Mouse (Mus musculus): Measurements from ENCODE around the gene Rpl15. TPM values are rescaled to one million over a fixed set of nuclear protein-coding genes. Genes with fewer than 3 reads are reported as not detected.
"Not testable (repeated sequence)": the region's sequence is repeated elsewhere in the genome, so short reads cannot be mapped to it uniquely, and the experiment has no call there.

Gene Rpl15
- polyA plus RNA-seq, 1 experiment from 2014 or later, result 273 TPM

DNA sequence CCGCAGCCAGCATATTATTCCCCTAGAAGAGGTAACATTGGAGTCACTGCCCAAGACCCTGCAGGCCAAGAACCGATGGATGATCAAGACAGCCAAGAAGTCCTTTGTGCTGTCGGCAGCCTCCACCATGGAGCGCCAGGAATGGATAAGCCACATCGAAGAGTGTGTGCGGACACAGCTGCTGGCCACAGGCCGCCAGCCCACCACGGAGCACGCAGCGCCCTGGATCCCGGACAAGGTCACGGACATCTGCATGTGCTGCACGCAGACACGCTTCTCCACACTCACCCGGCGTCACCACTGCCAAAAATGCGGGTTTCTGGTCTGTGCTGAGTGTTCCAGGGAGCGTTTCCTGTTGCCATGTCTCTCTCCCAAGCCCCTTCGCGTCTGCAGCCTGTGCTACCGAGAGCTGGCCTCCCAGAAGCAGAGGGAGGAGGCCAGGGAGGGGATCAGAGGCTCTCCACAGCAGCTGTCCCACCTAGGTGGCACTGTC is 28.5 kb downstream of the Rpl15 start:
- TF ChIP-seq CTCF (IDR thresholded peaks at IDR 0.05), result no peak
- no peaks in the 10 kb centered on the region for H3K27me3 ChIP-seq
- ChIA-PET POLR2A (no interaction called here), CTCF (interaction anchor here (1.2 to 1.4 kb wide), 2 partner anchors 9 to 58 kb away, joined by 3 to 4 read pairs; no protein-coding TSS in a partner anchor)
- DNase-seq (ENCODE audit: low read depth, low spot score), result no peak
- in situ Hi-C loops (cut with MboI; ENCODE audit: low pct_unique_long_range_greater_than_20kb), result no loop called here
- no peak for ATAC-seq

DNA sequence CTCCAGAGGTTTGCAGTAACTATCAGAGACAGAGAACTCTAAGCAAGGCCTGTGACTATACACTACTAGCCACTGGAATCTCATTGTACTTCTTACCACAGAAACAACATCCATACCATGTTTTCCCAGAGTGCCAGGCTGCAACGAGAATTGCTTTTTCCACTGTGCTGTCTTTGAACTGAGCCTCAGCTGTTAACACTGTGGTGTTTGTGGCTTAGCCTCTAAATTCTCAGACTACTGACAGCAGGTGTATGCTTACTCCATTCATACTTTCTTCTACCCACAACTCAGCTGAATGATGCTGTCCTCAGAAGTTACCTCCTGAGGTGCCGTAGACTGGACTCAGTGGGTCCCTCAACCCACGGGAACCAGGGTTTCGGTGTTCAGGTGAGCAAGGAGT is 29.4 kb downstream of the Rpl15 start:
- H3K27me3 ChIP-seq, result no peaks in the 10 kb centered on the region
- ChIA-PET POLR2A (no interaction called here), CTCF (no interaction called here)
- TF ChIP-seq CTCF (IDR thresholded peaks at IDR 0.05), result no peak
- DNase-seq (ENCODE audit: low read depth, low spot score) (no peak), ATAC-seq (no peak)
- in situ Hi-C loops (cut with MboI; ENCODE audit: low pct_unique_long_range_greater_than_20kb), result no loop called here

DNA sequence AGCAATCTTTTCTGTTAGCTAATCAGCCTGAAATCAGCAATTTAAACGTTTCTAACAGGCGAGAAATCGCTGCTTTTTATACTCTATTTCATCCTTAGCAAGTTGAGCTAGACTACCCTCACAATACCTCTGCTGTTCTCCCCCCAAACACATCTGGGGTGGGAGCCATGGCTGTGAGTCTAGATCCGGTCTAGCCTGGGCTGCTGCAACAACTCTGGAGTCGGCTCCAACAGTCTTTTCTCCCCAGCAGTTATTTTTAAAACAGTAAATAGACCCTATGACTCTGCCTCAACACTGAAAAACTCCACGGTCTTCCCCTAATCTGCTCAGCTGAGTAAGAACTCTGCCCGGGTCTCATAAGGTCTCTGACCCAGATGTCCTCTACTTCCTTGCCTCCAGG is 31.1 kb downstream of the Rpl15 start:
- no peak for TF ChIP-seq CTCF (IDR thresholded peaks at IDR 0.05)
- POLR2A ChIA-PET, result no interaction called here
- CTCF ChIA-PET, result interaction anchor here (0.7 to 1.0 kb wide), 2 partner anchors 22 to 38 kb away, joined by 3 read pairs; no protein-coding TSS in a partner anchor
- in situ Hi-C loops (cut with MboI; ENCODE audit: low pct_unique_long_range_greater_than_20kb), result no loop called here
- no peaks in the 10 kb centered on the region for H3K27me3 ChIP-seq
- no peak for DNase-seq (ENCODE audit: low read depth, low spot score)
- ATAC-seq, result no peak

DNA sequence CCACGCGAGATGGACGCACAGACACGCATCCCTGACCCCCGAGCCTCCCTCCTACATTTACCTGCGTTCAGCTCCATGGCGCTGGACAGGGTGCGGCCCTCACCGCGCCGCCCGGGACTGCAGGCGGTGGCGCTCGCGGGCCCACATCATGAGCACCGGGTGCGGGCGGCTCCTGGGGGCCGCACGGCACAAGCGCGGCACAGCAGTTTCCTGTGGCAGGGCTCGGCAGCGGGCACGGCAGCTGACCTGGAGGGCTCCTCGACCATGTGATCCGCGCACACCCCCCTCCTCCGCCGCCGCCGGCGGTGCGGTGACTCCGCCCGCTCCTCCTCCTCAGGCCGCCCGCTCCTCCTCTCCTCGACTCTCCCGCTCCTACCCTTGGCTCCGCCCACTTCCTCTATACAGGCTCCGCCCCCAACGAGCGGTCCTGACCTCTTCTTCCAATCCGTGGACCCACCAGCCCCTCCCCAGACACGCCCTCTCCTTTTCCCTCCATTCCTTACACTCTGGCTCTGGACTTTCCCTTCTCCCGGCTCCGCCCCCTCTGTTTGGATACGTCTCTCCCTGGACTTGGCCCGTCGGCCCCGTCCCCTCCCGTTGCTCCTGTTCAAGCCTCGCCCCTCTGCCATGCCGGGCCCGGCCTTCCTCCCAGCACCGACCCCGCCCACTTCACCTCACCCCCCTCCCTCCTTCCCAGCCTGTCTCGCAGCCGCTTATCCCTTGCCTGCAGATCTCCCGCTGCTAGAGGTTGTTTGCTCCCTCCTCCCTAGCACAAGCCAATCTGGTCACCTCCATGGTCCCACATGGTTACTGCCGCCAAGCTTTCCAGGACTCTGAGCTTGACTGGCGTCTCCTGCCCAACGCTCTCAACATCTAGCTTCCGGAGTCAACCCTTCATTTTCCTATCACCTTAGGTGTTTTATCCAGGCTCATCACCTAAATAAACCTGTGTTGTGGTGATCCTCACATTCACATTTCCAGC is 32.1 kb downstream of the Rpl15 start, which contains the start of gene Nr1d2:
Gene Nr1d2 (minus strand): TSS at position 378 of the 982 bp plus-strand sequence.
- ChIA-PET POLR2A (no interaction called here), CTCF (no interaction called here)
- no peak for TF ChIP-seq CTCF (IDR thresholded peaks at IDR 0.05)
- DNase-seq (ENCODE audit: low read depth, low spot score) (peak; percentile 96), ATAC-seq (peak; percentile 91)
- in situ Hi-C loops (cut with MboI; ENCODE audit: low pct_unique_long_range_greater_than_20kb), result no loop called here
- no peaks in the 10 kb centered on the region for H3K27me3 ChIP-seq

DNA sequence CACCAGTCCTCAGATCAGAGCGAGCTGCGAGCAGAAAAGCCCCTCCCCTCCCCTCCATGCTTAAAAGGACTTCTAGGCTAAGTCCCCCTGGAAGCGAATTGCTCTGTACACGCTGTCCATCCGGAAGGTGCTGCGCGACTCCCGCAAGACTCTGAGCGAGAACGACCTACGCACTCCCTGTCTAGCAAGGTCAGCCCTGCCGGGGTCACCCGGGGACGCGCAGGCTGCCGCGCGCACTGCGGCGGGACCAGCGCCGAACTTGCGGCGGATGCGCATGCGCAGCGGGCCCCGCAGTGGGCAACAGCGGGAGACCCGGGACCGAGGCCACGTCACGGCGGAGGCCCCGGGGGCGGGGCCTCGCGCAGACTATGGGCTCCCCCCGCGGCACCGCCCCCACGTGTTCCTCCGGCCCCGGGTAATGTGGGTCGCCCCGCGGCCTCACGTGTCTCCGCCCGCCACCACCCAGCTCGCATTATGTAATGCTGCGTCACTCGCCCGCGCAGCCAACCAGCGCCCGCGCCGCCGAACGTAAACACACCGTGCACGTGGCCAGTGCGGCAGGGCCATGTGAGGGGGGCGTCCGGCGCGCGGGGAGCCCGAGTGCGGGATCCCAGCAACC is 33.0 kb downstream of the Rpl15 start:
- ChIA-PET POLR2A (no interaction called here), CTCF (no interaction called here)
- no peaks in the 10 kb centered on the region for H3K27me3 ChIP-seq
- peak; percentile 28 for ATAC-seq
- peak; percentile 65 for DNase-seq (ENCODE audit: low read depth, low spot score)
- no peak for TF ChIP-seq CTCF (IDR thresholded peaks at IDR 0.05)
- in situ Hi-C loops (cut with MboI; ENCODE audit: low pct_unique_long_range_greater_than_20kb), result no loop called here

DNA sequence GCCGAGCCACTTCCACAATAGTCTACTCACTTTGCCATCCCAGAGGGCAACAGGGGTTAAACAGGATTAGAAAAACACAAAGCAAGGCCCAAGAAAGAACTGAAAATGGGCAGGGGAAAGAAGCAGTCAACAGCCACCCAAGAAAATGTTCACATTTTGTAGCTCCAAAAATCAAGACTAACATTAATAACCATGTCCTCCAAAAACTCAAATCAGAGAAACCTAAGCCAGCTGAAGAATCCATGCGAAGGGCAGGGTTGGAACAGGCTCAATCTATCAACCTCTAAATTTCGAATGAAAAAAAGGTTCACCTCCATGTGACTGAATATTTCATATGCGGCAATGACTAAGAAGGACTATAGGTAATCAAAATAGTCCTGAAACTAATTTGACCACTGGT is 33.8 kb downstream of the Rpl15 start:
- H3K27me3 ChIP-seq, result no peaks in the 10 kb centered on the region
- POLR2A ChIA-PET, result no interaction called here

DNA sequence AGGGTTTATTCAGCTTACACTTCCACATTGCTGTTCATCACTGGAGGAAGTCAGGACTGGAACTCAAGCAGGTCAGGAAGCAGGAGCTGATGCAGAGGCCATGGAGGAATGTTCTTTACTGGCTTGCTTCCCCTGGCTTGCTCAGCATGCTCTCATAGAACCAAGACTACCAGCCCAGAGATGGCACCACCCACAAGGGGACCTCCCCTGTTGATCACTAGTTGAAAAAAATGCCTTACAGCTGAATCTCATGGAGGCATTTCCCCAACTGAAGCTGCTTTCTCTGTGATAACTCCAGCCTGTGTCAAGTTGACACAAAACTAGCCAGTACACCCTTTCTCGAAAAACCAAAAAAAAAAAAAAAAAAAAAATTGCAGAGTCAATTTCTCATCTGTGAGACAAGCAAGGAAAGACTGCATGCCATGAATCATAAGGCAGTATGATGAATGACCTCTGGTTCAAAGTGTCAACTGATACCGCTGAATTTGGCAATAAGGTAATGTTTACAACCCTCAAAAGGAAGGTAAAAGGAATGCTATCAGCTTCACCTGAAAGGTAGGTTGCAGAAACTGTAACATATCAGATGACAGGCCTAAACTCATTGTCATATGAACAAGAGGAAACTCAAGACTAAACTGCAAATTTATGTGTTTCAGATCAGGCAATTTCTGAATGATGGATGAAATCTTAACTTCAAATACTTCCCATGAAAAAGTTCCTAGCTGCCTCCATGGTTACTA is 34.5 kb downstream of the Rpl15 start:
- in situ Hi-C loops (cut with MboI; ENCODE audit: low pct_unique_long_range_greater_than_20kb); ATAC-seq; DNase-seq (ENCODE audit: low read depth, low spot score); POLR2A ChIA-PET; H3K27me3 ChIP-seq: not testable (repeated sequence)
- CTCF ChIA-PET, result interaction anchor here (0.7 to 1.5 kb wide), 3 partner anchors 16 to 271 kb away, joined by 3 to 4 read pairs (median 3); no protein-coding TSS in a partner anchor

More for the DNA sequence above, 33.8 kb downstream of the Rpl15 start:
- TF ChIP-seq CTCF (IDR thresholded peaks at IDR 0.05), result no peak
- CTCF ChIA-PET, result interaction anchor here (1.4 to 1.5 kb wide), 2 partner anchors 17 to 44 kb away, joined by 3 to 4 read pairs; no protein-coding TSS in a partner anchor
- ATAC-seq (no peak), DNase-seq (ENCODE audit: low read depth, low spot score) (no peak)
- in situ Hi-C loops (cut with MboI; ENCODE audit: low pct_unique_long_range_greater_than_20kb), result no loop called here

DNA sequence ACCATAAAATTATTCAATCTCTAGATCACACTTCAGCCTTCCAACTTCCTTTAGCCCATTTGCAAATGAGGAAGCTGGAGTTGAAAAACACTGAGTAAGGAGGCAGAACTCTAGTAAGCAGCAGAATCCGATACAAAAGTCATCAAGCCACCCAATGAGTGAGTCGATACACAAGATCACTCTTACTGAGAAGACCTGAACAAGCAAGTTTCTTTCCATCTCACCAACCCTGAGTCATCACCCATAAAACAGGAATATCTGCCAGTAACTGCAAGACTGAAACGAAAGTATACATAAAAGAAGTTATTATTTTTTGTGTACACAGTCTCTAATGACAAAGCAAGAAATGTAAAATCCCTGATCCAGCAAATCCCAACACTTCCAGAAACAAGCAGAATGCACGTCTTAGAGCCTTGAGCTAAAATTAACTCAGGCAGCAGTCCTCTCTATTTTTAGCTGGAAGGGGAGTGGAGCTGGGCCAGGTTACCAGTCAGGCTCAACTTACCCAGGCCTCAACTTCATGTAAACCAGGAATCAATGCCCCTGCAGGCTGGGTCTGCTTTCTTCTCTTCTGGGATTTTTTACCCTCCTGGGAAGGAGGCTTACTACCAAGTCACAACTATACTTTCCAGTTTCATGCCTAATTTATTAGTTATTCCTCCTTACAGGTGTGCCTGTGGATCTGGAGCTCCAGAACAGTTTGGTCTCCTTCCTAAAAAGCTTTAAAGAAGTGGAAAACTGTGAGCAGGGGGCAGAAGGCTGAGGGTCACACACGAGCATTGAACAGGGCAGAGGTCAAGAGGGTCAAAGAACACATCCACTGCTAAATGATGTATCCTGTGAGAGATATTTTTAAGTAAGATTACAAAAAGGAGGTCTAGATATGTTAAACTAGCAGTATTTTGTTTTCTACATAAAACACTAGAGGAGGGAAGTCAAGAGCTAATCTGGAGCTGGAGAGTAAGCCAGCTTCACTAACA is 36.9 kb downstream of the Rpl15 start:
- CTCF ChIA-PET, result interaction anchor here (0.8 to 1.4 kb wide), 3 partner anchors 9 to 11 kb away, joined by 3 to 4 read pairs (median 3); no protein-coding TSS in a partner anchor
- peak; percentile 32 for ATAC-seq
- no peaks in the 10 kb centered on the region for H3K27me3 ChIP-seq
- TF ChIP-seq CTCF (IDR thresholded peaks at IDR 0.05), result no peak
- in situ Hi-C loops (cut with MboI; ENCODE audit: low pct_unique_long_range_greater_than_20kb), result no loop called here
- POLR2A ChIA-PET, result no interaction called here
- DNase-seq (ENCODE audit: low read depth, low spot score), result peak; percentile 42

DNA sequence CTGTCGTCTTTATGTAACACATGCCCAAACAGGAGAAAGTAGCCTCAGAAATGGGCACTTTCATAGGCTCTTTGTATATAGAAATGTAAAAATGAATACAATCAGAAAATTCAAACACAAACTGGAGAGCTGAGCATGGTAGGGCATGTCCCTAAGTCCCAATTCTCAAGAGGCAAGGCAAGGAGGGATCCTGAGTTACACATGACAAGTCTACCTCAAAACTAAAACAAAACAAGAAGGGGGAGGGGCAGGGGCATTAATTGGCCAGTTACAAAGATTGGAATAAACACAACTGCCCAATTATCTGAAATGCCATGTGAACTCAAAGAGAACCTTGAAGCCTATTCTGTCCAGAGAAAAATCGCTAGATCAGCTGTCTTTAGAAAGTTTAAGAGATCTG is 38.1 kb downstream of the Rpl15 start:
- in situ Hi-C loops (cut with MboI; ENCODE audit: low pct_unique_long_range_greater_than_20kb), result no loop called here
- no peak for DNase-seq (ENCODE audit: low read depth, low spot score)
- H3K27me3 ChIP-seq, result no peaks in the 10 kb centered on the region
- no peak for ATAC-seq
- TF ChIP-seq CTCF (IDR thresholded peaks at IDR 0.05), result no peak
- CTCF ChIA-PET, result interaction anchor here (0.8 to 1.4 kb wide), 4 partner anchors 8 to 17 kb away, joined by 3 to 4 read pairs (median 4); no protein-coding TSS in a partner anchor
- POLR2A ChIA-PET, result no interaction called here

DNA sequence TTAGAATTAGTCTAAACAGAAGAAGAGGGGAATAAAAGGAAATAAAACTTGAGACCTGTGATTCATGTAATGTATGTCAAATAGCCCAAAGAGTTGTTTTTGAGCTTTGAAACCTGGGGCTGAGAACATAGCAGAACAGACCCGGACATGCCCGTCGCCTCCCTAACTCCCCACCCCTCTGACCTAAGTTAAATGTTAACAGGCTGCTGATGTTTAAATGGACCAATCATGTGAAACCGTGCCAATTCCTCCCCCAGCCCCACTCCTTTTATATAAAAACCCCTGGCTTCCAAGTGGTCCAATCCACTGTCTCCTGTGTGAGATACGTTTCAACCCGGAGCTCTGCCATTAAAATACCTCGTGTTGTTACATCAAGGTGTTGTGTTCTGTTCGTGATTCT is 39.3 kb downstream of the Rpl15 start:
- H3K27me3 ChIP-seq; ATAC-seq; POLR2A ChIA-PET; in situ Hi-C loops (cut with MboI; ENCODE audit: low pct_unique_long_range_greater_than_20kb); CTCF ChIA-PET; DNase-seq (ENCODE audit: low read depth, low spot score): not testable (repeated sequence)

DNA sequence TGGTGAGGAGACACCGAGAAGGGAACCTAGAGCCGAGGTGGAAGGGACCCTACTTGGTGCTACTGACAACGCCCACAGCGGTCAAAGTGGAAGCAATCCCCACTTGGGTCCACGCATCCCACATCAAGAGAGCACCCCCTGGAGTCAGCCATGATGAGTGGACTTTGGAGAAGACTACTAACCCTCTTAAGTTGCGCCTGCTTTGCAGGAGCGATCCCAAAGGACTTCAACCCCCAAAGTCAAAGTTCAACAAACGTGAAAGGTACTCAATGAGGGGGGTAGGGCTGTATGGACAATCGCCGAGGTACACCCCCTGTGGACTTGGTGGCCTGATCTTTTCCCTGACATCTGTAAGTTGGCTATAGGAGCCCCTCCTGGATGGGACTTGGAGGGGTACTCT is 41.4 kb downstream of the Rpl15 start:
- POLR2A ChIA-PET; in situ Hi-C loops (cut with MboI; ENCODE audit: low pct_unique_long_range_greater_than_20kb); ATAC-seq; CTCF ChIA-PET; DNase-seq (ENCODE audit: low read depth, low spot score); H3K27me3 ChIP-seq: not testable (repeated sequence)

DNA sequence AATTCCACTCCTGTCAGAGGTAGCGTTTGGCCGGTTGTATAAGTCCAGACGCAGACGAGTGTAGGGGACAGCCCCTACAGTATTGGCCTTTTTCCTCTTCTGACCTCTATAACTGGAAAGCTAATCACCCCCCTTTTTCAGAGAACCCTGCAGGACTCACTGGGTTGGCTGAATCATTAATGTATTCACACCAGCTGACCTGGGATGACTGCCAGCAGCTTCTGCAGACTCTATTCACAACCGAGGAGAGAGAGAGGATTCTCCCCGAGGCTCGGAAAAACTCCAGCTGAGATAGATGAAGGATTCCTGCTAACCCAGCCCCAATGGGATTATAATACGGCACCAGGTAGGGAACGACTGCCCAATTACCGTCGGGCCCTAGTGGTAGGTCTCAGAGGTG is 45.0 kb downstream of the Rpl15 start:
- in situ Hi-C loops (cut with MboI; ENCODE audit: low pct_unique_long_range_greater_than_20kb); DNase-seq (ENCODE audit: low read depth, low spot score); CTCF ChIA-PET; H3K27me3 ChIP-seq; ATAC-seq; POLR2A ChIA-PET: not testable (repeated sequence)

DNA sequence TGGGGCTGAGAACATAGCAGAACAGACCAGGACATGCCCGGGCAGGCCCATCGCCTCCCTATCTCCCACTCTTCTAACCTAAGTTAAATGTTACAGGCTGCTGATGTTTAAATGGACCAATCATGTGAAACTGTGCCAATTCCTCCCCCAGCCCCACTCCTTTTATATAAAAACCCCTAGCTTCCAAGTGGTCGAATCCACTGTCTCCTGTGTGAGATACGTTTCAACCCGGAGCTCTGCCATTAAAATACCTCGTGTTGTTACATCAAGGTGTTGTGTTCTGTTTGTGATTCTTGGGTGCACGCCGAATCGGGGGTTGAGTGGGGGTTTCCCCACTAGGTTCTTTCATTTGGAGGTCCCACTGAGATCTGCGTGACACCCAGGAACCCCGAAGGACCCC is 45.8 kb downstream of the Rpl15 start:
- CTCF ChIA-PET, result interaction anchor here (1.1 to 1.3 kb wide), 3 partner anchors 8 to 14 kb away, joined by 3 to 4 read pairs (median 3); no protein-coding TSS in a partner anchor
- DNase-seq (ENCODE audit: low read depth, low spot score); POLR2A ChIA-PET; in situ Hi-C loops (cut with MboI; ENCODE audit: low pct_unique_long_range_greater_than_20kb); ATAC-seq; H3K27me3 ChIP-seq: not testable (repeated sequence)

All from Patski (cell line).